Mouse (Mus musculus) thymus, postnatal 25 days (tissue): ENCODE data around the gene Fam120b.

Experiments used
- DNase-seq: peaks from one replicate; pipeline ENCODE4 v3.0.0; 2022

Fam120b gene

DNA sequence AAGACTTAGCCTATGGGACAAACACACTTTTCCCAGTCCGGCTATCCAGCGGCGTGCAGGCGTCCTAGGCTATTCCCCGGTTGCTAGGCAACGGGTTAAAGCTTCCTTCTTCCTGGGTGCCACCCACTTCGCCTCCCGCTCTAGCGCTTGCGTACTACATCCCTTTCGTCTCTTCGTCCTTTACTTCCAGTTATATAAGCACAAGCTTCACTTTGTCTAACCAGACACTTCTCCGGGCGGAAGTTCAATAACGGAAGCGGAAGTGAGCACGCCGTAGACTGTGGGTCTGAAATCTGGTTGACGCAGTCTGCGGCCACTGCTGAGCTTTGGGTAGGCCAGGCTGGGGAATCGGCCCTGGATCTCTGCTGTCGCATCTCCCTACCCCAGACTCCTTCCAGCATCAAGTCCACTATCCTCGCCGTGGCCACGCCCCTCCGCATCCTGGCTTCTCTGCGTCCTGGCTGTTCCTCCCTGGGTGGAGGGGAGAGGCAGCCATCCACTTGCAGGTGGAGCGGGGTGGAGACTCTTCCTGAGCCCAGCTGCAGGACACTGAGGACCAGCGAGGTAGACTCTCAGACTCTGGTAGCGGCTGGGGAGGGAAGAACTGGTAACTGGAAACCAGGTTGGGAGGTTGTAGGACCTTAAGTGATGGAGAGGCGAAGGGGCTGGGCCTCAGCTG, at the start of gene Fam120b:
TSS of gene Fam120b (plus strand) at position 206 of the 679 bp plus-strand sequence.
- DNase-seq: peak; percentile 81

DNA sequence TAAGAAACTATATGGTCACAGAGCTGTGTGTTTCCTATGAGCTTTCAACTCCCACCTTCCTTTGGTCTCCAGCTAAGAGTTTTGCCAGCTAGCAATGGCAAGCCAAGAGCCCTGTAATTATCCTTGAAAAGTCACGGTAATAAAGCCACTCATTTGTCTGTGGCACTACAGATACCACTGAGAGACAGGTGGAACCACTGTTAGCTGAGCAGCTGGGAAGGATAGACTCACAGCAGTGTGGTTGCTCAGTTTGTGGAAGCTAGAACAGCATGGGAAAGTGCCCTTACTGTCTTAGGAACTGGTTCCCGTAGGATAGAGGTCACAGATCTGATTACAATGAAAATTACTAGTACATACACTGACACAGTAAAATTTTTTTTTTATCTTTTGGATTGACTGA, 45.9 kb upstream of the Fam120b start:
- no peak for DNase-seq

DNA sequence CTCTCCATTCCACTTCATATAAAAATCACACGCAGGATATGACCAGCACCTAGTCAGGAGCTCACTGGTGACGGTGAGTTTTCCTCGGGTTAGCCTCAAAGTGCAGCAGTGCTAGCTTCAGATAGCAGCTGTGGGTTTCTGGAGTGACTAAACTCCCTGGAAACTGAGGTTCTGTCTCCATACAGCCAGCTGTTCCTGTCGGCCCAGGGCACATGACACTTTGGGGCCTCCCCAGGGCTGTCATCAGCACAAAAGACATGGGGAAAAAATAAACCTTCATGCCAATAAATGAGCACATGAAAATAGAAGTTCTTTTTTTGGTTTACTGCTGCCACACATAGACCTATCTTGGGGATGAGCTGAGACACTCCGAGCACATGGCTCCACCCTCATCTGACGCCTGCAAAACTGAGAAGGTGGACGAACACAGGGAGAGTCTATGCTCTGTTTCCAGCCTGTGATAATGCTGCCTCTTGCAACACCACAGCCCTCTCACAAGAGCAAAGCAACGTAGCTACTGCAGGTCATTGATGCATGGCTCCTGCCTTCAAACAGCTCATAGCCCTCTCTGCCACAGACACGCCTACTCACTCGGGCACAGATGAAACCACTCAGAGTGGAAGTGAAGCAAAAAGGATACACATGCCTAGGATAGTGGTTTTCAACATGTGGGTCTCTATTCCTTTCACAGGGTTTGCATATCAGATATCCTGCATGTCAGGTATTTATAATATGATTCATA, 43.0 kb upstream of the Fam120b start:
- DNase-seq: no peak

DNA sequence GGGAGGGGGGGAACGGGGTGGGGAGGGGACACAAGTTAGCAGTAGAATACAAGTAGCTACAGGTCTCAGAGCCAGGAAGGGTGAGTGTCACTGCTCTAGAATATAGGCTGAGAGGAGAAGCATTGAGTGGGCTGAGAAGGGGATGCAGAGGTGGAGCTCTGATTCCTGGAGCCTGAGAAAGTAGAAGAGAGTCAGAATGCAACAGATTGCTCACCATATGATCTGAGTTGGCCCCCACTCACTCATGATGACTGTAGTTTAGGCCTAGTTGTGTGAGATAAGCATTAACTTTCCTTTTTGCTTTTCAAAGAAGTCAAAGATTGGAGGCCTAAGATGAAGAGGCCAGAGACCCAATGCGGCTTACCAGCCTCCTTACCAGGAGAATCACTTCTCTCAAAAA, 42.0 kb upstream of the Fam120b start:
- no peak for DNase-seq

DNA sequence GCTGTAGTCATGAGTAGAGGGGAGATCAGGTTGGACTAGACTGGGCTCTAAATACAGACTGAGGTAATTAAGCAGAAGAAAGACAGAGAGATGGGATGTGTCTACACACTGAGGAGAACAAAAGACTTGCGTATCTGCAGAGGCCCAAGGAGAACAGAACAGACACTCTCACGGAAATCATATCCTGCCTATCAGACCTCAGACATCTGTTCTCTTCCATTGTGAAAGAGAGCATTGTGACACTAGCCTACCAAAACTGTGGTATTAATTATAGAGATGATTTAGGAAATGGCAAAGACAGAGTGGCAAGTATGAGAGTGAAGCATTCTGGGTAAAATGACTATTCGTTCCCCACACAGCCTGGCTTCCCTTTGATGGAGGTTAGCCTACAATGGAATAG, 40.9 kb upstream of the Fam120b start:
- no peak for DNase-seq

DNA sequence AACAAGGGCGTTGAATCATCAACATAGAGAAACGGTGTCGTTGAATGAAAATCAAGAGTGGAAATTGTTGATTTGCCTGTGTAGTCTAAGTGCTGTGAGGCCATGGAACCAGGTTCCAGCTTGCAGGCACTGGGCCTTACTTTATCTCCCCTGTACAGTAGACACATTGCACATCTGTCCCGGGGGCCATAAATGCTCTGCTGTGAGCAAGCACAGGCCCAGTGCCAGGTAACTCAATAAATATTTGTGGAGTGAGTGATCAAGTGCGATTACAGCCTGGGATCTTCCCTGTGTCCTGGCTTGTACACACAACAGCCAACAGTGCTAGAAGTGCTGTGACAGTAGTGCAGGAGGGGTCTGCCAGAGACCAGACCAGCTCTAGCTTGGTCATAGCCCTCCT, 39.5 kb upstream of the Fam120b start:
- no peak for DNase-seq

DNA sequence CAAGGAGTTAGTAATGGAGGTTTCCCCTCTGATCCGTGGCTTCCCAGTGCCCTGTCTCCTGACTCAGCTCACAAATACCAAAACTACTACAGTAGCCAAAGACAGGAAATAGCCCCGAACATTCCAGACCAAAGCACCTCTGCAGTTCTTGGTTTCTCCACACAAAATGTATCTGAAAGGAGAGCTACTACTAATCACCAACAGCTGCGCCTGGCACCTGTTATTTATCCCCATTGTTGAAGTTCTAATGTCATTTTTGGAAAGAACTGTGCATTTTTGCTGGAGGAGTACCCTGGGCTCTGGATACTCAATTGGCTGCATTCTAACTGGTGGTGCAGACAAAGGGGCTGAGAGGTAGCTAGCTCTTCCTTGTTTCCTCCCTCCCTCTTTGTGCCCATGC, 38.9 kb upstream of the Fam120b start:
- no peak for DNase-seq

DNA sequence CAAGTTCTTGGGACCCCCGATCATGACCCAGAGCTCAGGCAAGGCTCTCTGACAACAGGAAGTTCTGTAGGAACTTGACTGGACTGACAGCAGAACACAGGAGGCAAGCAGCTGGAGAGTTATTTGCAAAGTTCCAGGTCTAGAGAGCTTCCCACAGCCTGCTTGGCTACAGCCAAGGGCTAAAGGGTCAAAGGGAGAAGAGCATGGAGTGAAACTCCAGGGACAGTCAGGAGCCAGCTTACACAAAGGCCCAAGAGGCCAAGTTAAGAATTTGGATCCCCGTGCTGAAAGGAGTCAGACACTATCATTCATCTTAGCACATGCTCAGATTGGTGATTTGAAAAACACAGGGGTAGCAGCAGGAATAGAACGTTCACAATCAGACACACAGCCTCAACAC, 32.3 kb upstream of the Fam120b start:
- DNase-seq: no peak

DNA sequence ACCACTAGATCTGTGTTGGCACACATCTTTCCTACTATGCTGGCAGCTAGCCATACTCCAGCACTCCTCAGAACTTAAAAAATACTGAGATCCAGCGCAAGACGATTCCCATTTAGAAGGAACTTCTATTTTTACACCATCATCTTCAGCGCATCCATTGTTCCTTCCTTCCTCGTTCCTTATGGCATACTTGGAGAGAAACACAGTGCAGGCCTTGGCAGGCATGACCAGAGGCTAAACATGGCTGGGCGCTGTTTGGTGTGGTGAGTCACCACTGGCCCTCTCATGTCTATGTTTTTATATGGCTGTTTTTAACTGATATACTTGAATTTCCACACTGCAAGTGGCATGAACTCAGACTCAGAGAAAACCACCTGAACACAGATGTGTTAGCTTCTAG, 30.4 kb upstream of the Fam120b start:
- DNase-seq: no peak

DNA sequence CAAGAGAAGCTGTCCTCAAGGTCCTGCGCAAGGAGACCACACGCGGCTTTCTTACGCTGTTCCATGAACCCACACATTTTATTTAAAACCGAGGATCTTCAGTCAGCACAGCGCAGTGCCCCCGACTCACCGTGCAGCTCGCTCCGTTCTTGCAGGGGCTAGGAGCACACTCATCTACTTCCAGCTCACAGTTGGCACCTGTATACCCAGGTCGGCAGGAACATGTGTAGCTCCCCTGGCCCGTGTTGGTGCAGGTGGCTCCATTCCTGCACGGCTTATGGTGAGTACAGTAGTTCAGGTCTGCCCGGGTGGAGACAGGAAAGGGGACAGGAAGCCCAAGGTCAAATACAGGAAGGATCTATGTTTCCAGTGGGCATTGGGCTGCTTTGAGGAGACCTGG, 25.6 kb upstream of the Fam120b start:
- DNase-seq: no peak

DNA sequence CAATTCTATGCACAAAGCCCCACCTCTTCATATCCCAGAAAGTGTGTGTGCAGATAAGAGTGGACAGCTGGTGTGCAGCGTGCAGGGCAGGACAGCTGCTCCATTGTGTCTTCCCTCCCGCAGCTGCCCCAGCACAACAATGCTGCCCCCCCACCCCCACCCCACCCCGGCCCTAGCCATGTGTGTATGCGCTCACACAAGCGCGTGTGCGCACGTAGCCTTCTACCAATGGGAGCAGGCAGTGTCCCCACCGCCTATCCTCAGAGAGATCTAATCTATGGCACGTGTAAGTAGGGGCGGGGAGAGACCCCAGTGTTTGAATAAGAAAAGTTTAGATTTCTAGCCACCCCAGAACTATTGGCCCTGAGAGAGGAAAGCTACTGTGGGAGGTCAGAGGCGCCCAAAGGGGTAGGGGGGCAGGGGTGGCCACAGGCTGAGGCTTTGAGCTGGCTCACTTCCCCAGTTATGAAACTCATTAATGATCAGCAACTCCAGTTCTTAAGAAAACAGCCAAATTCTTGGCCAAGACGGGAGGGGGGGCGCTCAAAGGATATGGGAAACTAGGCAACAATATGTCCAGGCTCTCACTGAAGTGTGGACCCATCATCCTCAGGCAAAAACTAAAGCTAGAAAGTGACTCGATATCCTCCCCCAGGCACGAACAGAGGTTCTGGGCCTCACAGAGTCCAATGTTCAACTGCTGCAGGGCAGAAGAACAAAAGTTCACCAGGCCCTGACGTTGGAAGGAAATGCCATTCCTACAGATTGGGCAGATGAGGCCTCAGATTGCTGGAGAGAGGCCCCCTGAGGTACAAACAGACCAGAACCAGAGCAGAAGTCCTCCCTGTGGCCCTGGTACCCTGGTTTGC, 23.8 kb upstream of the Fam120b start:
- no peak for DNase-seq

DNA sequence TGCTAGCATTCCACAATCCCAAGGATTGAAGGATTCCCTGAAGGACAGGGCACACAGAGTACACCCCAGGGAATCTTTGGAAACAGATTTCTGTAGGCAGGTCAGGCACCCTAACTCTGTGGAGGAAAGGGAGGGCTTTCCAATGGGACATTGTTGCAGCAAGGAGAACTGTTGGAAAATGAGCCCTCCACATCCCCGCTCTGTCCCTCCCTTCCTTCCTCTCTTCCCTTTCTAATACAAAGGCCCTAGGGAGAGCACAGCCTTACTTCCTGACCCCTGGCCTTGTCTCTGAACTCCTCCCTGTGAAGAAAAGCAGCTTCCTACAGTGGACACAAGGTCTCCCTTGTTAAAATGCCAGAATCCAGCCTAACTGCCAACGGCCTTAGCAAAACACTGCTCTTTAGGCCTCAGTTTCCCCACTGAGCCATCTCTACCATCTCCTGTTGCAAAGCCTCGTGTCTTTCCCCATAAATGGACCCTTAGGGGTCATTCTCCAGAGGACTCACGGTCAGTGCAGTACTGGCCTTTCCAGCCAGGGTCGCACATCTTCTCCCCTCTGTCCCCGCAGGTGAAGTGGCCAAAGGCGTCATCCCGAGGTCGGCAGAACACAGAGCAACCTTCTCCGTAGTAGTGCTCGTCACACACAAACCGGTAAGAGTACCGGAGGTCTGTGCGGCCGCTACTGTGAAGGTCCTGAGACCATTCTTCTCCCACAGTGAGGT, 22.9 kb upstream of the Fam120b start:
- no peak for DNase-seq

DNA sequence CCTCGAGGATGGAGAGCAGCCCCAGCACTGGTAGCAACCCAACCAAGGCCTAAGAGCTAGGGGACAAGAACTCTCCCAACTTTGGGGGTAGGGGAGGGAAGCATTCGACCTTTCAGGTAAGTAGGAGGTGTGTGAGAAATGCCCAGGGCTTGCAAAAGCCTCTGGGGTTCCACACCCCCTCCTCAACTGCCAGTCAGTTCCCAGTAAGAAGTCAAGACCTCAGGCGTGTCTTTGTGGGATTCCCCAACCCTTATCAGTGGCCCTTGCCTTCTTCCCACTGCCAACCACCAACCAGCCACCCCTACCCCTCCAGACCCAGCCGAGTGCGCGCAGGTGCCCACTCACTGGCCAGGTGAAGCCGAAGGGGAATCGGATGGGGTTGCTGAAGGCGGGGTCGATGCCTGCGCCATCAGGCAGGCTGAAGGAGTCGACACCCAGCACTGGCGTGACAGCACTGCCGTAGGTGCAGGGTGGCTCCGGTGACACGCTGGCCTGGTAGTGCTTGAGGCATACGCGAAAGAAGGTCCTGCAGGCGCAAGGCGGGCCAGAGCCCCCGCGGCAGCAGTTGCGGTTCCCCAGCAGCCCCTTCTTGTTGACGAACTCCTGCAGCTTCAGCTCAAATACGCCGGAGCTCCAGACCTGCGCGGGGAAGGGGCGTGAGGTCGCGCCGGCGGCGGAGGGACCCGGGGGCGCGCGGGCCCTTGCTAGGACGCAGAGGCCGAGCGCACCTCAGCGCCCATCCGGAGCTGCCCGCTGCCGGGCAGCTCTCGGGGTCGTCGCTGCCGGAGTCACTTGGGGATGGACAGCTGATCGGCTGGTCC, 21.5 kb upstream of the Fam120b start:
- DNase-seq: no peak

DNA sequence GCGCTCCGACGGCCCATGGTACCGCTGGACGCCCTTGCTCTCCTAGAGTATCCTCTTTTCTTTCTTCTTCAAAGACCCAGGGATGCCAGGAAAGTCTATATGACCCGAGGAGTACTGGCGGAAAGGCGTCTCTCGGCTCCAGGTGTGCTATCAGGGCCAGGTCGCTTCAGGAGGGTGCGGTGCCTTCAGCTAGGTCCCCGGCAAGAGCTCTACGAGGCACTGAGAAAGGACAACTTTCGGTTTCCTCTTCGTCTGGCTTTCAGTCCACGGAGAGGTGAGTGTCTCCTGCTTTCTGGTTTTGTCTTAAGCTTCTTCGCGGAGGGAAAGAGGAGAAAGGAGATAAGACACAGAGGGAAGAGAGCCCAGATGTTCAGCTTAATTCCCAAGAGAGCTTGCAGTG, 20.8 kb upstream of the Fam120b start:
- peak; percentile 5 for DNase-seq

DNA sequence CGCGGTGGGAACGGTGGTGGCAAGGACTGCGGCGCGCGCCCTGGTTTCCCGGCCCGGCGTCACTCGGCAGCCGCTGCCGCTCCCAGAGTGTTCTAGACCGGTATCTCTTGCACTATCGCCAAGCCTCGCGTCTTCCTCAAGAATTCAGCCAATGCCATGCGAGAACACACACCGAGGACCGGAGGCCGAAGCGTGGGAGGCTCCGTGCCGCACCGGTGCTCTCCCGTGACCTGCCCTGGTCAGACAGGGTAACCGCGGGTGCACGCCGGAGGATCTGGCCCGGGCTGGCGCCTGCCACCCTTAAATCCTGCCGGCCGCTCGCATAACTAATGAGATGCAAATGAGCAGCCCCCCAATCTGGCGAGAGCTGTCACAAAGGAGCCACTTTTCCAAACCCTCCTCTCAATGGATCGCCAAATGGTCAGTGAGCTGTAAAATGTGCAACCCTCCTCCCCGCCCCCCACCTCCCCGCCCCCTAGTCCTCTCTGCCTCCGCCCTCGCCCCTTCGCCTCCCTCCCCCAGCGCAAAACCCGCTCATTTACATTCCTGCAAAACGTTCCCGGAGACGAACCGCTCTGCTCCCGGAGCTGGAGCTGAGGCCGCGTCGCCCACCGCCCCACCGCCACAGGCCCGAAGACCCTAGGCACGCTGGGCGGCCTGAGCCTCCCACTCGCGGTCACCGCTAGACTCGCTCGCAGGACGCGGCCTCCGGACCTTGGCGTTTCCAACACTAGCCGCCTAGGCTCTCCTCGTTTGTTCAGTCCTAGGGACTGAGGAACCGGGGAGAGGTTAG, 20.1 kb upstream of the Fam120b start:
- DNase-seq: peak; percentile 19

DNA sequence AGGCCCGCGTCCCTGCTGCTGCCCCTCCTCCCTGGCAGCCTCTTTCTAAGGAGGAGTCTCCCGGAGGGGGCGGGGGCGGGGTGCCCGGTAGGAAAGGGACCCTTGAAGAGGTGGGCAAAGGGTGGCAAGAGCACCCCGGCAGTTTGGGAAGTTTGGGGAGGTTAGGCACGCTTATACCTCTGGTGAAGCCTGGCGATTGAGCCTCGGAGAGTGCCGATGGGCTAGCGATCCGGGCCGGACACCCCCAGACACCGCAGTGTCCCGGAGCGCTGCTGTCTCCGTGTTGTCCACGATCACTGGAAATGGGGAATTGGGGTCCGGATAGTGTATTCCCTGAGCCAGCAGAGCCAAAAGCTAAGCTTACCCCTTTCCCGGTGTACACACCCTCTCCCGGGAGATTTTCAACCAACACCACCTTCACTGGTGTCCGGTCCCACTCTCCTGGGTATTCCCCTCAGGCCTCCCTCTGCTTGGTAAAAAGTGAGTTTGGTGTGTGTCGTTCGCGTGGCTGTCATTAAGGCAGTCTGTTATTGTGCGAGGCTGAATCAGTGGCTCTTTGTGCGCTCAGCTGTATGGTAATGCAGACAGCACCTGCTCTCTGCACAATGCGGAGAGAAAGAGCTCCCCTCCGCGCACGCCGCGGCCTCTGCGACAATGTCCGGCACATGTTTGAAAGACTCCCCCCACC, 19.4 kb upstream of the Fam120b start, which contains the start of gene Dll1:
TSS of gene Dll1 (minus strand) at position 379 of the 688 bp plus-strand sequence.
- no peak for DNase-seq

DNA sequence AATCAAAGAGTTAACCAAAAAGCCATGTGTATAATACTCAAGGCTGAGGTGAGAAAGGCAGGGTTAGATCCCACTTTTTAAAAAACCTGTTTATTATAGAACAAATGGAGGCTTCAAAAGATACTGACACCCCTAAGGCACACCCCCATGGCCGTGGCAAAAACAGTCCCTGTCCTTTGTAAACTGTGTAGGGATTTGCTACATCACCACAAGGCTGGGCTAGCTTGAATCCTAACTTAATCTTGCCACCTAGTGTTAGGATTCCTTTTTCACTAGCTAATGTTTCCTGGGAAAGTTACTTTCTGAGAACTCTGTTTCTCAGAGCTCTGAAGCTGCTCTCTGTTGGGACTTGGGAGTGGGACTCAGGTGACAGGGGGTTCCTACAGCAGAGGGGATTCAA, 18.1 kb upstream of the Fam120b start:
- DNase-seq: no peak

DNA sequence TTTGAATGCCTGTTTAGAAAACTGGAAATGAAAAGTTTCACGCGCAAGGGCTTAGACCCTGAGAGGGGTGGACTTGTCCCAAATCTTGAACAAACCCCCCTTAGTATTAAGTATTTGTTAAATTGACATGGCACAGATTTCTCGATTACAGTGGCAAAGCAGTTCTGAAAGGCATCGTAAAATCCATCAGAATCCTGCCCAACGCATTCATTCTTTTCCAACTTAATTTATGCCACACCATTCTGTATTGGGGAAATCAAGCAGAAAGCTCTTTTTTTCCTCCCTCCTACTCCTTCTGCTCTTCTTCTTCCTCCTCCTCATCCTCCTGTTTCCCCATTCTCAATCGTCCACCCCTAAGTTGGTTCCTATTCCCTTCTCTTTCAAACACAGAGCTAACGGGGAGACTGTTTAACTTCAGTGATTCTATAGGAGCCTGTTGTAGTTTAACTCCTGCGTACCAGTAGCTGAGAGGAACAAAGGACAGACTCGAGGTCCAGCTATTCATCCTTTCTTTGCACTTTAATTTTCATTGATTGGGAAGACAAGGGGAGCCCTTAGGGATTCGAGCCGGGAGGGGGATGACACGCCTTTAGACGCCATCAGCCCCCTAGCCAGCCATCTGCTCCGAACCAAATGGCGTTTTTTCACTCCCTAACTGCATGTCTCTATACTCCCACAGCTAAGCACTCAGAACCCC, 17.4 kb upstream of the Fam120b start:
- DNase-seq: no peak

DNA sequence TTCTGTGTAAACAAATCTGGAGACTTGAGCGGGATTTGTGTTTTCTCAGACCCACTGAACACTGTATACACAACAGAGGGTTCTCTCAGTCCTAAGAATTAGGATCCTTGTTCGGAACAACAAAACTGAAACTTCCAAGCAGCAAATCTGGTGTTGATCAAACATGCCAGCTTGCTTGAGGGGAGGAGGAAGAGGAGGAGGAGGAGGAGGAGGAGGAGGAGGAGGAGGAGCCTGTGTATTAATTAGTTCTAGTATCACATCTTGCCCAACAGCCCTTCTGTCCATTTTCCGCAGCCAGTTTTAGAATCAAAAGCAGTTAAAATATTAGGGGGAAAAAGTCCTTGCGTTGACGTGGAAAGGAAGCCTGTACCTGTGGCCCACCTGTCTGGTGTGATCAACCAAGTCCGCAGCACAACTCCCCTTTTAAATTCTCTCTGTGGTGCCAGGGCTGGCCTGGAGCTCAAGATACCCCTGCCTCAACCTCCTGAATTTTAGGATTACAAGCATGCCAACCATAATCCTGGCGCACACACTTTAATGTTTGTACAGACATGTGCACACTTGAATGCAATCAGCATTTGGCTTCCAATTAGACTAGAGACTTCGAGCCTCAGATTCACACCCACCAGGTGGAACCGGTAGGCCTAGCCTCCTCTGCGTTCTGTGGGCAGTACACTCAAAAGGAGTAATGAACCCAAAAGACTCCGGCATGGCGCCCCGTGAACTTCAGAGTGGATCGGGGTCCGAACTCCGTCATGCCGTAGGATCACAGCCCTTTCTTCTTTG, 16.1 kb upstream of the Fam120b start:
- no peak for DNase-seq
